Mouse (Mus musculus) spleen, adult 2 months (tissue): ENCODE data around the gene Nrn1l.

ENCODE experiments used
- CTCF ChIP-seq: fragments of 200-500 bp; IDR thresholded peaks from 2 replicates; pipeline ENCODE4 v1.5.1; 2011; ENCODE audit warnings: mild to moderate bottlenecking, inconsistent platforms; ENCODE audit not compliant: insufficient read depth, insufficient read length, insufficient replicate concordance; ENCODE audit errors: extremely low read depth
- POLR2A ChIP-seq: fragments of 200-500 bp; IDR thresholded peaks from 2 replicates; pipeline ENCODE4 v1.6.1; 2011; ENCODE audit warnings: low read depth, low read length, inconsistent platforms

DNA sequence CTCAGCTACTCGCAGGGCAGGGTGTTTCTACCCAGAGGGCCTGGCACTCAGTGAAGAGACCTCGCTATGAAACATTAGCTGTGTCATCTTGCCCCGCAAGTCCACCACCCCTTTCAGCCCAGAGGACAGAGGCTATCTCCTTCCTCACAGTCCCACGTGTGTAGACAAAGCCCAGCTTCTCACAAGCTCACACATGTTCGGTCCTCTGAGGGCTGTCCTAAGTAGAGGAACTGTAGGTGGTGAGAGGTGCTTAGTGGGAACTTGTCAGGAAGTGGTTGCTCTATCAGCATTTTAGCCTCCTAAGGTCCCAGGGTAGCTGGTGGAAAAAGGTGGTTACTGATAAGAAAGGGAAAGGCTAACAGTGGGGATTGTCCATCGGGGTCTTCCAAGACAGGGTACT lies 41.7 kb downstream of the Nrn1l start:
- no peak for TF ChIP-seq CTCF
- TF ChIP-seq POLR2A = no peak
